Mouse (Mus musculus) cerebellum, adult 18-20 months (tissue): ENCODE data around the gene Tekt4.

Source experiments
- DNase-seq, 2 experiments: peaks; one replicate each; pipeline ENCODE4 v3.0.0; 2021

The Tekt4 gene

DNA sequence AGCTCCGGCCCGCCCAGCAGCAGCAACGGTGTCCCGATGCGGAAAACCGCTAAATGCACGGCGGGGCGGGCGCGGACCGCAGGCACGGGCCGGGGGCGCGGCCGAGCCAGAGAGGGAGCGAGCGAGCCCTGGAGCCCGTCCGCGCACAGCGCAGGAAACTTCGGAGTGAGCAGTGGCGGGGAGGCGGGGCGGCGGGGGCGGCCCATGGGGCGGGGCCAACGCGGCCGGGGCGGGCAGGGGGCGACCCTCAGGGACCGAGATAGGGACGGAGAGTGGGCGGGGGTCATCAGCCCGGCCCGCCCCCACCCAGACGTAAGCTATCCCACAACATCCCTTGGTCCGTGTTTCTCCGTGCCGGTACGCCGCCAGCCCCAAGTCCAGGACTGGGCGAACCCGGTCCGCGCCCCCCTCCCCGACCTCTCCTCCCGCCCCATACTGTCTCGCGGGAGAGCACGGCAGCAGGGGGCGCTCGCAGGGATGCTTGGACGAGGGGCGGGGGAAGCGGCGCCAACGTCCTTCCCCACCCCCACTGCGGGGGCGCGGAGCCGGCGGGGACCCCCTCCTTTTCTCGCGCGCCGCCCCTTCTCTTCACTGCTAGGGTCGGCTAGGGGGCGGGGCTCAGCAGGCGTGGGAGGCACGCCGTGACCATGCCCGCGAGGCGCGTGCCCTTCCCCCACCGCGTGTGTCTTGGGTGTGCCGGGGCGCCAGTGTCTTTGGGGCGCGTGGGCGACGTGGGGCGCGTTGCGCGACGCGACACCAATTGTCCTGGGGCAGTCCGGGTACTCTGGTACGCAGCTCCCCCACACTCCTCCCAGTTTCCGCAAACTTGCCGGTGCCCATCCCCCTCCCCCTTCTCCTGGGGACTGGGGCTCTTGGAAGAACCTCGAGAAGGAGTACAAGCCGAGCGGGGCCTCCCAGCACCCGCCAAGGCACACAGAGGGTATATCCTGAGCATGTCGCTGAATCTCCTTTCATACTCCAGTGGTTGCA, 20.5 kb upstream of the Tekt4 start, which contains the start of gene Cacna1h:
Gene Cacna1h (minus strand): TSS at position 167 of the 990 bp plus-strand sequence.
- no peak for DNase-seq

DNA sequence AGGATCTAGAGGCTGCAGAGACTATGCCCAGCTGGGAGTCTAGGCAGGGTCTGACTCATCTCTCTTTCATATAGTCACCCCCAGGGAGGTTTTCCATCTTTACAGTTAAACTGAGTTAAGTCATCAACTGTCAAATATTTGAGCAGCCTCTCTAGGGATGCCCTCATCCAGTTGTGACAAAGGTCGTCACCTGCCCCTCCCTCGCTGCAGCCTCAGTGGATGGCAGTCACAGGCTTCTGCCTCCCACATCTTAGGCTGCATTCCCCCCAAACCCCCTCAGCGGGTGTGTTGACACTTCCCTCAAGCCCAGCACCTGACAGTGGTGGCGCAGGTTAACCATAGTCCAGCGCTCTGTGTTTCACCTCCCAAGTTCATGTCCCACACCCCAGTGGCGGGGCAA, 13.0 kb upstream of the Tekt4 start:
- no peak for DNase-seq

DNA sequence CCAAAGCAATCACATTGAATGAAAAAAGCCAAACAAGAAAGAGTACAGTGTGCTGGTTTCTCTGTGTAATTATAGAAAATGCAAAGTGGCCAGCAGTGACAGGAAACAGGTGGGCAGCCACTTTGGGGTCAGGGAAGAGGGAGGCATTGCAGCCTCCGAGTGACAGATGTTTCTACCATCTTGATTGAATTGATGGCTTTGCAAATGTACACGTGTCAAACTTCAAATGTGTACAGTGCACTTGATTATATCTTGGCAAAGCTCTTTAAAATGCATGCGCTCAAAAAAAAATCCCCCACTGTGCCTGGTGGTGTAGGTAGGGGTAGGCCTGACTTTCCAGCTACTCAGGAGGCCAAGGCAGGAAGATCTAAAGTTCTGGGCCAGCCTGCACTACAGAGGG, 11.5 kb upstream of the Tekt4 start:
- DNase-seq: no peak

DNA sequence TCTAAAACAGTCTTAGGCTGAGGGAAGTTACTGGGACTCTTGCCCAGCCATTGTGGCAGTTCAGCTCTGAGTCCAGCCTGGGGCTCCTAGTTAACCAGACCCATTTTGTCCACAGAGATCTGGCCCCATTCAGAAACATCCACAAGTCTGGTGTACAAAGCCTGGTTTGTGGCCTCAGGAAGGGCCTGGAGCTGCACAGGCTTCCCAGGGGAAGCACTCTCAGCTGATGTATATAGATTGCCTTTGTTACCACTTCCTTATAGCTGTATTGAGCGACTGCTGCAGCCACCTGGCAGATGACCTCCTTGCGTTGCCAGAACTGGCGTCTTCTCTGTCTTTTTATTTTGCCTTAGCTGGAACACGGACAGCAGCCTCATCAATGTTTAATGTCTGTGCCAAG, 9.3 kb upstream of the Tekt4 start:
- no peak for DNase-seq

GRCm38 (mm10) chr17:25445841-25446240, 8.6 kb upstream of the Tekt4 start:
- no peak for DNase-seq

DNA sequence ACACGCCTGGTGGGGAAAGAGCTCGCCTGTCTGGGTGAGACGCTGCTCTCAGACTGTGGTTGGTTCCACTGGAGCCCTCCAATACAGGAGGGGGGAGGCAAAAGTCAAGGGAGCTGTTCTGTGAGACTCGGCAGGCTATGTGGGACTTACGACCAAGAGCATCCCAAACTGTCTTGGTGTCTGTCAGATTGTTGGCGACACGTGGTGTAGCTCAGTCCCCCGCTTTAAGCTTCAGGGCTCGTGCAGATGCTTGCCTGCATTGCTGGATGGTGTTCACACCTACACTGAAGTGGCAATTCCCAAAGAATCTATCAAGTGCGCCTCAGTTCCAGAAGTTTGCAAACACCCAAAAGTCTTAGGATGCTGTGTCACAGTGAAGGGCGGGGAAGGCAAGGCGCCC, 6.5 kb upstream of the Tekt4 start:
- no peak for DNase-seq

GRCm38 (mm10) chr17:25450329-25450728, 4.1 kb upstream of the Tekt4 start:
- DNase-seq: no peak

GRCm38 (mm10) chr17:25452246-25452965, 2.0 kb upstream of the Tekt4 start:
- DNase-seq: no peak

GRCm38 (mm10) chr17:25456540-25456939, 2.1 kb downstream of the Tekt4 start:
- no peak for DNase-seq

- no peak for DNase-seq
These were observed 7.9 kb downstream of the Tekt4 start for GRCm38 (mm10) chr17:25462236-25462875.

DNA sequence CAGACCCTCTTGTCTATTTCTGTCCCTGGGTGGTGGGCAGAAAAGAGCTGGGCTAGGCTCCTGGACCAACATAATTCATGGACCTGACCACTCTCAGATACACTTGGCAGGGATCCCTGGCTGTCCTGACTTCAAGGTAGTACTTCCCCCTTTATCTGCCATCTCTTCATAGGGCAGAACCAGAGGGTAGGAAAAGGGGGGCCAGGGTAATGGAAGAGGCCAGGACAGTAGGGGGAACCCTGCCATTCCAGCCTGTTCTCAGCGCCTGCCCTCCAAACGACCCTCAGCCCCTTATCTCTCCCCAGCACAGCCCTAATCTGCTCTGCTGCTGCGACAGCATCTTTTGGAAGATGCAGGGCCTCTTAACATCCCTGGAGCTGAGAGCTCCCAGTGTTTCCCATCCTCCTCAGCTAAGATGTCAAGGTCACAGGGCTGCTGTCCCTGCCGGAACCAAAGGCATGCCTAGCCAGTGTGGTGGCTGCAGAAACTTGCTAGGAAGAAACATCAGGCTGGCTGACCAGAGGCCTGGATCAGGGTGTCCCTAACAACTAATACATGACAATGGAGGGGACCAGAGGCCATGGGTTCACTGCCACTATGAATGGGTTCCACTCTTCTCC, 9.0 kb downstream of the Tekt4 start:
- no peak for DNase-seq

- DNase-seq: no peak
These were observed 9.7 kb downstream of the Tekt4 start for GRCm38 (mm10) chr17:25464091-25464490.

- no peak for DNase-seq
These were observed 11.8 kb downstream of the Tekt4 start for GRCm38 (mm10) chr17:25466257-25466656.

DNA sequence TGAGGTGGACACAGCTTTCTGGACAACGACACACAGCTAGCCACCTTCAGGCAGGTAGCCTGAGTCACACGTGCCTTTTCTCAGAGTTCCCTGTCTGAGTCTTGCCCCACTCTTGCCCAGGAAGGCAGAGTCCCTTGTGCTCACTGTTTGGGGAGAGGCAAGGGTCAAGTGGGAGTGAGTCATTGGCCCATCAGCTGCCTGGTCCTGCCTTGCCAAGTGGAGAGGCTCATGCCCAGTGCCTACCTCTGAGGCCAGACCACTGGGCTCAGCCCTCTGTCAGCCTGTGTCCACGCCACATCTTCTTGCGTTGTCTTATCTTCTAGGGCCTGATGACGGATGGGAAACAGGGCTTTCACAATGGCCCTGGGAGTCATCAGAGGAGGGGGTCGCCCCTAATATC, 13.4 kb downstream of the Tekt4 start:
- no peak for DNase-seq

DNA sequence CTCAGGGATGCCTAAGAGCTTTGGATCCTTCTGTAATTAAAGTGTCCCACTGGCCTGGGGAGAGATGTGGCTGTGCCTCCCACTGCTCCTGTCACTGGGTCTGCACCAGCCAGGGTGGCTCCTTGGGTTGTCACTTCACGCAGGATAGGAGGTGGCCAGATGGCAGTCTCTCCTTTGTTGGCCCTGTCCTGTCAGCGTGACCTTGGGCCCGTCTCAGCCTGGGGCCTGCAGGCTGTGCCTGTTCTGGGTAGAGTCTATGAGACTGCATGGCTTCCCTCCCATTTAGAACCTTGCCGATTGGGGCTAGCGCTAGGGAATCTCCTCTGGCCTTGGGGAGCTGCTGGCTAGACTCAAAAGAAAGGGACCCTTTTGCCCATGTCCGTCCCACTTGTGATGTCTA, 13.9 kb downstream of the Tekt4 start:
- no peak for DNase-seq

- DNase-seq: peak; percentile 46 to 61
These were observed 15.4 kb downstream of the Tekt4 start for GRCm38 (mm10) chr17:25469798-25470197.

- peak in 1 of 2 experiments; percentile 13 for DNase-seq
These were observed 17.0 kb downstream of the Tekt4 start for GRCm38 (mm10) chr17:25471418-25471817.

DNA sequence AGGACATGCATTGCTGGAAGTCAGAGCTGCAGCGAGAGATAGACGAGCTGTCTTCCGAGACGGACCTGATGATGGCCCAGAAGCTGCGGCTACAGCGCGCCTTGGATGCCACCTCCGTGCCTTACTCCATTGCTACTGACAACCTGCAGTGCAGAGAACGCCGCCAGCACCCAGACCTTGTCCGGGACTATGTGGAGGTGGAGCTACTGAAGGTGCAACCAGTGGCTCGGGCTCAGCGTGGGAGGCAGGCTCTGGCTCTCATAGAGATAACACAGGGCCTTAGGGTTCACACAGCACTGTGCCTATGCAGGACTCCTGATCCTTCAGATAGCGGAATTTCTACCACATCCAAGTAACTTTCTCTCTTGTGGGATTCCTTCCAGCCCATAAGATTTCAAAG, 17.6 kb downstream of the Tekt4 start:
- no peak for DNase-seq

DNA sequence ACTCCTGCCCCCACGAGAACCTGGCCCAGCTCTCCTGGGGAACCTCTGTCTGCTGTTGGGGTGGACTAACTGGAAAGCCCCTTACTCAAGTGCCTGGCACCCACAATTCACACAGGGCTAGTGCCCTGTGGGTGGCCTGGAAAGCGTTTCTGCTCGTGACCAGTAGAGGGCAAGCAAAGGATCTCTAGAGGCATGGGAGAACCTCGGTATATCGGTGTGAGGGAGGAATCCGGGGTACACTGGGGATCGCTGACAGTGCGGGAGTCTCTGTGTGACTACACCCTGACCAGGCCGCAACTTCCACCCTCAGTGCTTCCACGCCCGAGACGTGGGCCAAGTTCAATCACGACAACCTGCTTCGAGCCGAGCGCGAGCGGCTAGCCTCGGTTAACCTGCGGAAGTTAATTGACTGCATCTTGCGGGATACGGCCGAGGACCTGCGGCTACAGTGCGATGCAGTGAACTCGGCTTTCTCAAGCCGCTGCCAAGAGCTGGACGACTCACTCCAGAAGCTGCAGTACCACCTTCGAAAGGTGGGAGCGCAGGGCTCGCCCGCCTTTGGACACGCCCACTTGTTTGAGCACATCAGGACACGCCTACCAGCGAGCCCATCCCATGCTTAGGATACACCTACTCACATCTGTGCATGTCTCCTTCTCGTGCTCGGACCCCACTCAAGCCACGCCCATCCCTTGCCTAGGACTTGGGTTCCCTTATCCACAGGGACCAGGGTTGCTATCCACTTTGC, 20.1 kb downstream of the Tekt4 start:
- peak; percentile 37 to 53 for DNase-seq

DNA sequence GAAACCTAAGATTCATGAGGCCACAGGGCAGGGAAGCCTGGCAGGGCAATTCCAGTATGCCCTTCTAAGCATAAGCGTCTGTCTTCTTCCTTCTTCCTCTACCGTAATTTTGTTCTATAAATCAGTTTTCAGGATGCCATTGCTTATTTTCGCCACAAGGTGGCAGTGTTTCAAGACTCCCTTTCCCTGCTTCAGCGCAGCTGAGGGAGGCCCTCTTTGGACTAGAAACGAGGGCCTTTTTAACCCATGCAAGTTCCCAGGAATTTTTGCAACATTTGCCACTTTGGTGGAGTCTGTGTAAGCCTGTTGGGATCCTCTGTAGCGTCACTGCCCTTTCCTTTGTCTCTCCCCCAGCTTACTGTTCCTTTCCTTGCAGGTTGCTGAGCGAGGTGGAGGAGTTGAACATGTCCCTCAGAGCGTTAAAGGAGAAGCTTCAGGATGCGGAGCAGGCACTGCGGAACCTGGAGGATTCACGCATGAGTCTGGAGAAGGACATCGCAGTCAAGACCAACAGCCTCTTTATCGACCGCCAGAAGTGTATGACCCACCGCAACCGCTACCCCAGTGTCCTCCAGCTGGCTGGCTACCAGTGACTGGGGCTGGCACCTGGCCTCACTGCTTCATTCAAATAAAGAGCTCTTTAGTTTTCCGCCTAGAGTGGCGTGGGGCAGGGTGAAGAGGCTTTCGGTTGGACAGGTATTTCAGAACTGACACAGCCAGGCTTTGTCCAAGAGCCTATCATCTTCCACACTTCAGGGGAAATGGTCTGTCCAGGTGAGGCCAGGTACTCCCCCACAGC, 21.7 kb downstream of the Tekt4 start:
- DNase-seq: peak; percentile 49 to 67

- DNase-seq: no peak
These were observed 25.7 kb downstream of the Tekt4 start for GRCm38 (mm10) chr17:25480152-25480551.
